Mouse (Mus musculus) bone marrow, adult 2 months (tissue): ENCODE data around the gene Ssr1.

Source experiments
- CTCF ChIP-seq: fragments of 200-500 bp; IDR thresholded peaks from 2 replicates; pipeline ENCODE4 v1.5.1; 2011; ENCODE audit warnings: low read length, control low read depth; ENCODE audit not compliant: control insufficient read depth, insufficient read depth
- POLR2A ChIP-seq: fragments of 200-500 bp; IDR thresholded peaks from 2 replicates; pipeline ENCODE4 v1.6.1; 2011; ENCODE audit warnings: low read depth, mild to moderate bottlenecking, control low read depth, low read length, borderline replicate concordance; ENCODE audit not compliant: control insufficient read depth

DNA sequence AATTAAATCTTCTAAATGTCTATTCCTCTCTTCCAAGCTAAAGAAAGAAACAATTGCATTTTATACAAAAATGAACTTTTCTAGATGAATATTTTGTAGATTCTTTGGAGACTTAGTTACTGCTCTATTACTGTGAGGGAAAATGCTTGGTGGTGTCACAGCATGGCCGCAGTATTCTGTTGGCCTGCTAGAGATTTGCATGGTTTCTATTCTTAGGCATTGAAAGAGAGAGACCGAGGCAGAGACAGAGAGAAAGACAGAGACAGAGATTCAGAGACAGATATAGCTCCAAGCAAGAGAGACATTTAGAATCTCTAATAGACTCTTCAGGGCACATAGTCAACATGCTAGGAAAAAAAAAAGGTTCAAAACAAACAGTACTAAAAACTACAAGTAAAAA, 14.0 kb upstream of the Ssr1 start:
- TF ChIP-seq CTCF, result no peak
- no peak for TF ChIP-seq POLR2A
